Mouse (Mus musculus) T-helper 2 cell (primary cell): ENCODE measurements around the gene Mthfd1.

ENCODE experiments used
- in situ Hi-C: fragments of 300-600 bp; cut with MboI, MseI; formaldehyde crosslinking; loops from one replicate; pipeline ENCODE4 v1.15.1; 2025; ENCODE audit warnings: high pct_unique_total_duplicates

Gene Mthfd1

GRCm38 (mm10) chr12:76300367-76300766 is 45.3 kb downstream of the Mthfd1 start:
- in situ Hi-C loops: no loop called here

GRCm38 (mm10) chr12:76303474-76303873 is 48.4 kb downstream of the Mthfd1 start:
- in situ Hi-C loops: no loop called here

GRCm38 (mm10) chr12:76304199-76304598 is 49.1 kb downstream of the Mthfd1 start:
- in situ Hi-C loops: no loop called here

- in situ Hi-C loops: no loop called here
Measured at GRCm38 (mm10) chr12:76305107-76305506, 50.0 kb downstream of the Mthfd1 start.

GRCm38 (mm10) chr12:76306852-76307561 is 51.9 kb downstream of the Mthfd1 start:
- in situ Hi-C loops: no loop called here

- in situ Hi-C loops: no loop called here
Measured at GRCm38 (mm10) chr12:76307964-76308363, 52.9 kb downstream of the Mthfd1 start.

- in situ Hi-C loops: no loop called here
Measured at GRCm38 (mm10) chr12:76308436-76308835, 53.3 kb downstream of the Mthfd1 start.

- in situ Hi-C loops: no loop called here
Measured at GRCm38 (mm10) chr12:76310007-76310406, 54.9 kb downstream of the Mthfd1 start.

GRCm38 (mm10) chr12:76310633-76311032 is 55.5 kb downstream of the Mthfd1 start:
- in situ Hi-C loops: no loop called here

GRCm38 (mm10) chr12:76311227-76311626 is 56.1 kb downstream of the Mthfd1 start:
- in situ Hi-C loops: no loop called here

GRCm38 (mm10) chr12:76311951-76312350 is 56.9 kb downstream of the Mthfd1 start:
- in situ Hi-C loops: no loop called here

- in situ Hi-C loops: no loop called here
Measured at GRCm38 (mm10) chr12:76318282-76319212, 63.4 kb downstream of the Mthfd1 start.

GRCm38 (mm10) chr12:76324679-76325431 is 69.8 kb downstream of the Mthfd1 start, which contains the start of gene Akap5:
TSS of gene Akap5 (plus strand) at chr12:76324891.
- in situ Hi-C loops: no loop called here

GRCm38 (mm10) chr12:76326437-76327220 is 71.5 kb downstream of the Mthfd1 start:
- in situ Hi-C loops: no loop called here

- in situ Hi-C loops: no loop called here
Measured at GRCm38 (mm10) chr12:76328567-76329354, 73.7 kb downstream of the Mthfd1 start.

- in situ Hi-C loops: no loop called here
Measured at GRCm38 (mm10) chr12:76333688-76334087, 78.6 kb downstream of the Mthfd1 start.

GRCm38 (mm10) chr12:76335641-76336040 is 80.5 kb downstream of the Mthfd1 start:
- in situ Hi-C loops: no loop called here

GRCm38 (mm10) chr12:76336111-76336965 is 81.2 kb downstream of the Mthfd1 start:
- in situ Hi-C loops: no loop called here

- in situ Hi-C loops: no loop called here
Measured at GRCm38 (mm10) chr12:76341080-76341479, 86.0 kb downstream of the Mthfd1 start.
